Mouse (Mus musculus) Patski (cell line): ENCODE results near the gene Phykpl. TPM values are rescaled to one million over a fixed set of nuclear protein-coding genes. Genes with fewer than 3 reads are reported as not detected.

Experiments used
- ATAC-seq: fragments of 100-300 bp; one replicate; pipeline ENCODE4 v1.8.0; 2021
- CTCF ChIA-PET: fragments of 350-600 bp; sonication (Branson Sonifier 250); formaldehyde crosslinking; loops from one replicate; lab custom pipeline; 2022; ENCODE audit warnings: inconsistent platforms; lab: Charles Lee
- POLR2A ChIA-PET: fragments of 350-600 bp; sonication (Branson Sonifier 250); formaldehyde crosslinking; loops from one replicate; lab custom pipeline; 2022; ENCODE audit warnings: antibody characterized with exemption, inconsistent platforms; lab: Charles Lee
- DNase-seq: peaks from one replicate; pipeline ENCODE4 v3.0.0-alpha.2; 2011; ENCODE audit warnings: low read depth, low spot score
- H3K27me3 ChIP-seq: fragments of 371-371 bp; one replicate; pipeline ENCODE4 v1.5.1; 2021
- CTCF ChIP-seq: fragments of 100-300 bp; IDR thresholded peaks from one replicate; pipeline ENCODE4 v1.5.1; 2021
- in situ Hi-C: fragments of 300-500 bp; cut with MboI; formaldehyde crosslinking; loops from 3 replicates; pipeline ENCODE4 v1.11.1; 2018; ENCODE audit warnings: low pct_unique_long_range_greater_than_20kb, mixed read lengths
- polyA plus RNA-seq: library from polyadenylated mRNA; unstranded; gene quantifications from one replicate; pipeline ENCODE4 v1.2.3, GENCODE M21; 2021

Phykpl gene
- polyA plus RNA-seq = 18.4 TPM

- ATAC-seq (peak; percentile 80), DNase-seq (peak; percentile 73)
- in situ Hi-C loops = loop anchor here (5.0 kb wide), 1 partner anchor 42 kb away; no protein-coding TSS in a partner anchor
- POLR2A ChIA-PET = interaction anchor here (0.6 to 1.3 kb wide), 5 partner anchors 16 to 130 kb away, joined by 3 to 6 read pairs (median 4); partner anchors contain the start of gene Hnrnpab
- no peaks in the 10 kb centered on the region for H3K27me3 ChIP-seq
- CTCF ChIA-PET = interaction anchor here (0.8 to 8.0 kb wide), 8 partner anchors 9 to 51 kb away, joined by 3 to 72 read pairs (median 4); no protein-coding TSS in a partner anchor
- no peak for TF ChIP-seq CTCF
Measured at GRCm38 (mm10) chr11:51584431-51585248, at the start of gene Phykpl. Gene Phykpl, plus strand, starts transcription at chr11:51584757.

- POLR2A ChIA-PET = no interaction called here
- no peak for TF ChIP-seq CTCF
- ATAC-seq = no peak
- CTCF ChIA-PET = interaction anchor here (0.7 to 6.6 kb wide), 6 partner anchors 19 to 252 kb away, joined by 3 to 72 read pairs (median 8); partner anchors contain the start of genes Col23a1 and Phykpl
- H3K27me3 ChIP-seq = no peaks in the 10 kb centered on the region
- no peak for DNase-seq
- in situ Hi-C loops = loop anchor here (10.0 to 25.0 kb wide), 2 partner anchors 476 to 594 kb away; partner anchors contain the start of genes 4933414I15Rik and Zfp354a
Measured at GRCm38 (mm10) chr11:51538388-51538787, 46.2 kb upstream of the Phykpl start.

DNA sequence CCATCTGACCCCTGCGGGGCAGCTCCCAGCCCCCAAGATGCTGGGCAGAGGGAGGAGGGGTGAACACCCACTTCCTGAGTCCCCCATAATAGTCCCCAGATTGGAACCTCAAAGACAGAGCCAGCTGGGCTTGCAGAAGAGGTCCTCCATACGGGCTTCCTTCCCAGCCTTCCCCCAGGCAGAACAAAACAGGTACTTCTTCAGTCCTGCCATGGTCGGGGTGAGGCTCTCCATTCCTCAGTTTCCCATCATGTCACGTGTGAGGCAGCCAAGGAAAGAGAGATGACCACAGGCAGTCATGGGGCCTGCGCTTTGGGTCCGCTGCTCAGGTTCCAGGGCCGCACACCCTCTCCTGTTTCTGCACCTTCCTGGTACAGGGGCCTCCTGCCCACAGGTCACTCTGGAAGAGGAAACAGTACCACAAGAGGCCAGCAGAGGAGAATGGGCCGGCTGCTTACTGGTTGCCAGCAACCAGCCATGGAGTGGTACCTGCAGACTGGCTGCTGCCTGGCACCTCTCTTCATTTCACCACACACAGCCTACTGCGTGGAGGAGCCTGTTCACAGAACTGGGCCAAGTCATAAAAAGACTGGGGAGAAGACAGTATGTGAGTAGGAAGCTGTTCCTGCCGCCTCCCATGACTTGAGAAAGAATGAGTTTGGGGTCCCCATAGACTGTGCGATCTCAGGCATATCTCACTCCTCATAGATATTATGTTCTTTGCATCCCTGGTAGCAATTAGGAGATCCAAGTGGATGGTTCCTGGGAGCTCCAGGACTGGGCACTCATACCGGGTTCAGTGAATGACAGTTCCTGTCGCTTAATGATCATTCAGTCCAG lies 45.4 kb upstream of the Phykpl start:
- no peak for TF ChIP-seq CTCF
- no peaks in the 10 kb centered on the region for H3K27me3 ChIP-seq
- ChIA-PET CTCF (interaction anchor here (0.6 to 6.6 kb wide), 32 partner anchors 9 to 599 kb away, joined by 3 to 72 read pairs (median 4); partner anchors contain the start of genes Col23a1 and Phykpl), POLR2A (interaction anchor here (1.3 kb wide), 1 partner anchor 43 kb away, joined by 4 read pairs; no protein-coding TSS in a partner anchor)
- in situ Hi-C loops = loop anchor here (10.0 to 25.0 kb wide), 2 partner anchors 477 to 594 kb away; partner anchors contain the start of genes 4933414I15Rik and Zfp354a
- DNase-seq = no peak
- no peak for ATAC-seq

DNA sequence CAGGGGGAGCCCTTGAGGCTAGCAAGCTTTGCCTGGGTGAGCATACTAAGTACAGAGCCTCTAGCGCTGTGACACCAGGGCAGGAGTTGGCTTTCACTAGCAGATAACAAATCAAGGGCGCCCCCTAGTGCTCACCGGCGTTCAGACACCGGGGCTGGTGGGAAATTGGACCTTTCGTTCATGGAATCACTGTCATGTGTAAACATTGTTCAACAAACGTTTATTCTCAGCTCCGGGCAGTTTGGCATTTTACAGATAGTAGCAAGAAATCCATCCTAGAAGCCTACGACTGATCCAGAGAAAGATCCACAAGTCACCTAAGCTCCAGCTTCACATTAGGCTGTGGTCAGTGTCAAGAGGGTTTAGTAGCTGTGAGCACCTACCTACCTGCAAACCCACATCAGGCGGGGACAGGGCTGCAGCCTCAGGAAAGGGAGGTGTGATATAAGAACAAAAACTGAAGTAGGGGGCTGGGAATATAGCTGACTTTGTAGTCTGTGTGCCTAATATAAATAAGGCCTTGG lies 44.7 kb upstream of the Phykpl start:
- POLR2A ChIA-PET = interaction anchor here (1.3 kb wide), 1 partner anchor 43 kb away, joined by 4 read pairs; no protein-coding TSS in a partner anchor

DNA sequence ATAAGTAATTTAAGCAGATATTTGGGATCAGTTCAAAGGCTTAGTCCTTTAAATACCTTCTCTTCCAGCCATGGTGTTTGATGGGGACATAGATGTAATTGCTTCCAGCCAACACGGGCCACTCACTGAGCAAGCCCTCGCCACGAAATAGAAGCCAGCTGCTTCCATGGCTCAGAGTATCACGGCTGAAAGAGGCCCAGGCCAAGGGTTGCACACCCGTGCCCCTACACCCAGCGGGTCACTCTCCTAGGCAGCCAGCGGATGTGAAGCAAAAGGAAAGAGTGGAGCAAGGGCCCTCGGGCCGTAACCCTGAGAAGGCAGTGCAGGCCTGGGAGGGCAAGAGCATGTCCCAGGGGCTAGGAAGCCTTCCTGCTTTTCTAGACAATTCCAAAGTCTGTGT lies 42.1 kb upstream of the Phykpl start:
- CTCF ChIA-PET = interaction anchor here (1.5 to 6.6 kb wide), 2 partner anchors 15 to 41 kb away, joined by 4 to 72 read pairs; partner anchors contain the start of gene Phykpl
- POLR2A ChIA-PET = no interaction called here
- DNase-seq (no peak), ATAC-seq (no peak)
- in situ Hi-C loops = loop anchor here (5.0 to 25.0 kb wide), 2 partner anchors 40 to 480 kb away; partner anchors contain the start of genes Phykpl and Zfp354a
- H3K27me3 ChIP-seq = no peaks in the 10 kb centered on the region
- no peak for TF ChIP-seq CTCF

More for the DNA sequence above, 44.7 kb upstream of the Phykpl start:
- no peaks in the 10 kb centered on the region for H3K27me3 ChIP-seq
- DNase-seq (peak; percentile 69), ATAC-seq (peak; percentile 94)
- peak; percentile 97 for TF ChIP-seq CTCF
- in situ Hi-C loops = loop anchor here (5.0 to 25.0 kb wide), 3 partner anchors 42 to 595 kb away; partner anchors contain the start of genes 4933414I15Rik, Phykpl and Zfp354a
- CTCF ChIA-PET = interaction anchor here (0.6 to 6.6 kb wide), 32 partner anchors 9 to 600 kb away, joined by 3 to 72 read pairs (median 4); partner anchors contain the start of genes Col23a1 and Phykpl

- ATAC-seq (no peak), DNase-seq (no peak)
- in situ Hi-C loops = loop anchor here (5.0 to 25.0 kb wide), 2 partner anchors 39 to 481 kb away; partner anchors contain the start of genes Phykpl and Zfp354a
- H3K27me3 ChIP-seq = no peaks in the 10 kb centered on the region
- ChIA-PET CTCF (interaction anchor here (1.5 to 6.6 kb wide), 2 partner anchors 14 to 40 kb away, joined by 4 to 72 read pairs; partner anchors contain the start of gene Phykpl), POLR2A (no interaction called here)
- TF ChIP-seq CTCF = no peak
Measured at GRCm38 (mm10) chr11:51543487-51544050, 41.0 kb upstream of the Phykpl start.

- ChIA-PET CTCF (interaction anchor here (6.6 kb wide), 1 partner anchor 39 kb away, joined by 72 read pairs; the partner anchor contains the start of gene Phykpl), POLR2A (no interaction called here)
- no peaks in the 10 kb centered on the region for H3K27me3 ChIP-seq
- no peak for TF ChIP-seq CTCF
- in situ Hi-C loops = loop anchor here (5.0 to 25.0 kb wide), 2 partner anchors 38 to 482 kb away; partner anchors contain the start of genes Phykpl and Zfp354a
- DNase-seq (no peak), ATAC-seq (no peak)
Measured at GRCm38 (mm10) chr11:51544413-51544812, 40.1 kb upstream of the Phykpl start.

DNA sequence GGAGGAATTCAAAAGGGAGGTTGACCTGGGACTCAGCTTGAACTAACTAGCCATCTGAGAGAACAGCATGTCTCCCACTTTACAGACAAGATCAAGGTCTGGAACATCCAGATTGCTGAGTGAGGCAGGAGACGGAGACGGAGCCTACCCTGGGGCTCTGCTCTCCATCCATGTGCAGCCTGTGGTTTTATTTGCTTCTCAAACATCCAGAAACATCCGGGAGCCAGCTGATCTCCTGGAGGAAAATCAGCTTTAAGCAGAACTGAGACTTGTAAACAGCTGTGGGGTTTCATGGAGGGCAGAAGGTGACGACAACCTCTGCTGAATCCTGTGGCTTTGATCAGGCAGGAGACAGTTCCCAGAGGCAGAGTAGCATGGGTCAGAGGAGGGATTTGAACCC lies 38.7 kb upstream of the Phykpl start:
- no peak for TF ChIP-seq CTCF
- ChIA-PET CTCF (interaction anchor here (0.9 kb wide), 1 partner anchor 256 kb away, joined by 4 read pairs; the partner anchor contains the start of gene Col23a1), POLR2A (no interaction called here)
- ATAC-seq (peak; percentile 61), DNase-seq (peak; percentile 67)
- H3K27me3 ChIP-seq = no peaks in the 10 kb centered on the region
- in situ Hi-C loops = loop anchor here (25.0 kb wide), 1 partner anchor 484 kb away; the partner anchor contains the start of gene Zfp354a

DNA sequence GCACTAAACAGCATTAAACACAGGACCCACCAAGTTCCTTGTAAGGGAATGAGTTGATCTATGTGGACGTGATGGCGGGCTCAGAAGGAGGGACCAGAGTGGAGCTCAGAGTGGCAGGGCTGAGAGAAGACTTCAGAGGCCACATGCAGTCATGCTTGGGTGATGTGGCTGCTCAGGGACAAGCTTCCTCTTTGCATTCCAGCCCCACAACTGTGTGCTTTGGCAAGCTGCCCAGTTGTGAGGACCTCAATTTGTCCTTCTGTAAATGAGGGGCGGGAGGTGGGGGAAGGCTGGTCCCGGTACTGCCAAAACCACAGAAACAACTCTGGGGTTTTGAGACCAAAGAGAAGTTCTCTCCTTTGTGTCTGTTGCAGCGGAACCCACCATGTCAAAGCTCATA lies 33.3 kb upstream of the Phykpl start:
- POLR2A ChIA-PET = no interaction called here
- H3K27me3 ChIP-seq = no peaks in the 10 kb centered on the region
- in situ Hi-C loops = no loop called here
- TF ChIP-seq CTCF = no peak
- ATAC-seq = peak; percentile 65
- CTCF ChIA-PET = interaction anchor here (1.2 kb wide), 1 partner anchor 11 kb away, joined by 4 read pairs; no protein-coding TSS in a partner anchor
- peak; percentile 27 for DNase-seq
